Mouse (Mus musculus): ENCODE measurements around the gene Idnk.

DNA sequence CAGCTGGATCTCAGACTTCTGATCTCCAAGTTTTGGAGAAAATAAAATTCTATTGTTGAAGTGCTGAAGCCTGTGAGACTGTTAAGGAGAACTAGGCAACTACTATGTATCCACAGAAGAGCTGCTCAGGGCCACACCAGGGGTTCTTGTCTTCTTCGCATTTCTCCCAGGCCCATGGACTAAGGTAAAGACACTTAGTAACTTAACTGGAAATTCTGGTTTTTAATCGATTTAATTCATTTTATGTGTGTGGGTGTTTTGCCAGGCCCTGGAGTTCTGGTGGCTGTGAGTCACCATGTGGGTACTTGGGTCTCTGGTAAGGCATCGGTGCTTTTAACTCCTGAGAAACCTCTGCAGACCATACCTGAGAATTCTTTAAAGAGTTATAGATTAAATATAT is 7.8 kb upstream of the Idnk start:
- TF ChIP-seq CTCF (IDR thresholded peaks at IDR 0.05; ENCODE audit: low read depth, low read length) (no peak), TAL1 (conservative IDR thresholded peaks at IDR 0.05; ENCODE audit: low read depth, low read length) (no peak), POLR2AphosphoS5 (IDR thresholded peaks at IDR 0.05; ENCODE audit: insufficient replicate concordance, low read depth, low read length) (no peak)

All from G1E (cell line).